Mouse (Mus musculus) testis, adult 2 months (tissue): Measurements from ENCODE around the gene Nr1h4. TPM values are rescaled to one million over a fixed set of nuclear protein-coding genes. Genes with fewer than 3 reads are reported as not detected.

Experiments used
- H3K27ac ChIP-seq: fragments of 200-500 bp; 2 replicates; pipeline ENCODE4 v1.5.1; 2012; ENCODE audit warnings: low read depth, low read length; ENCODE audit not compliant: control insufficient read depth, insufficient read depth
- H3K27me3 ChIP-seq: fragments of 200-500 bp; 2 replicates; pipeline ENCODE4 v1.6.1; 2012; ENCODE audit warnings: mild to moderate bottlenecking, low read length, moderate library complexity; ENCODE audit not compliant: control insufficient read depth, insufficient read depth
- H3K36me3 ChIP-seq: fragments of 200-500 bp; 2 replicates; pipeline ENCODE4 v1.6.1; 2012; ENCODE audit warnings: mild to moderate bottlenecking, low read length; ENCODE audit not compliant: control insufficient read depth, insufficient read depth
- H3K4me1 ChIP-seq: fragments of 200-500 bp; 2 replicates; pipeline ENCODE4 v1.6.1; 2012; ENCODE audit warnings: low read length; ENCODE audit not compliant: control insufficient read depth, insufficient read depth
- H3K4me3 ChIP-seq: fragments of 200-500 bp; 2 replicates; pipeline ENCODE4 v1.5.1; 2012; ENCODE audit warnings: low read depth, mild to moderate bottlenecking, low read length, moderate library complexity, mixed read lengths; ENCODE audit not compliant: control insufficient read depth
- CTCF ChIP-seq: fragments of 200-500 bp; IDR thresholded peaks from 2 replicates; pipeline ENCODE4 v1.5.1; 2012; ENCODE audit warnings: low read depth, mild to moderate bottlenecking, inconsistent platforms, low read length, moderate library complexity; ENCODE audit not compliant: control insufficient read depth, insufficient read depth, insufficient replicate concordance
- POLR2A ChIP-seq: fragments of 200-500 bp; IDR thresholded peaks from 2 replicates; pipeline ENCODE4 v1.6.1; 2012; ENCODE audit warnings: low read depth, mild to moderate bottlenecking, inconsistent platforms, low read length, moderate library complexity; ENCODE audit not compliant: control insufficient read depth
- polyA plus RNA-seq: library from polyadenylated mRNA; depleted of rRNA; stranded (reverse); fragments of >200 nt; gene quantifications from 2 replicates; pipeline ENCODE4 v1.2.3, GENCODE M21; 2012

Nr1h4 gene
- polyA plus RNA-seq, 1 experiment, result 0.26 TPM

DNA sequence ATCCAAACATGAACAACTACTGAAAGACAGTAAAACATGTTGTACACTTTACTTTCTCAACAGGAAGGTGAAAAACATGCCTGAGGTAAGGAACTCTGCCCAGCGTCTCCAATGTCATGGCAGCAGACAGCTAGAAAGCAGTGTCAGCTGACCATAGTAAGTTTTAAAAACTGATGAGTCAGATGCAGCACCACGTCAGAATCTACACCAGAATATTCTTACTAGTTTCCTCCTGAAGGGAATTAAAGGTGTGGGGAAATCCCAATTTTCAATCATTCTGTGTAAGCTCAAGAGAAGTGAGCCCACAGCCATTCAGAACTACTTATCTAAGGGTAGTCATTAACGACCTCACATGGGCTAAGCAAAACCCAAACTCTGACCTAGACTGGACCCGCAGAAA is 90.7 kb downstream of the Nr1h4 start:
- H3K27me3 ChIP-seq, result no peaks in the 10 kb centered on the region
- H3K36me3 ChIP-seq, result no peaks in the 10 kb centered on the region
- H3K4me3 ChIP-seq, result no peak overlapping the region
- TF ChIP-seq POLR2A (no peak), CTCF (no peak)
- H3K4me1 ChIP-seq, result peaks cover 8% of the 10 kb centered on the region
- no peak overlapping the region for H3K27ac ChIP-seq

- peaks cover 8% of the 10 kb centered on the region for H3K4me1 ChIP-seq
- H3K36me3 ChIP-seq, result no peaks in the 10 kb centered on the region
- no peaks in the 10 kb centered on the region for H3K27me3 ChIP-seq
- no peak overlapping the region for H3K27ac ChIP-seq
- no peak overlapping the region for H3K4me3 ChIP-seq
- TF ChIP-seq CTCF, result no peak
- no peak for TF ChIP-seq POLR2A
Measured at GRCm38 (mm10) chr10:89441961-89442360, 91.4 kb downstream of the Nr1h4 start.

- Histone ChIP-seq H3K27me3 (no peaks in the 10 kb centered on the region), H3K4me3 (no peak overlapping the region), H3K27ac (no peak overlapping the region), H3K36me3 (no peaks in the 10 kb centered on the region), H3K4me1 (peaks cover 8% of the 10 kb centered on the region)
- TF ChIP-seq CTCF (no peak), POLR2A (no peak)
Measured at GRCm38 (mm10) chr10:89439380-89439779, 94.0 kb downstream of the Nr1h4 start.

DNA sequence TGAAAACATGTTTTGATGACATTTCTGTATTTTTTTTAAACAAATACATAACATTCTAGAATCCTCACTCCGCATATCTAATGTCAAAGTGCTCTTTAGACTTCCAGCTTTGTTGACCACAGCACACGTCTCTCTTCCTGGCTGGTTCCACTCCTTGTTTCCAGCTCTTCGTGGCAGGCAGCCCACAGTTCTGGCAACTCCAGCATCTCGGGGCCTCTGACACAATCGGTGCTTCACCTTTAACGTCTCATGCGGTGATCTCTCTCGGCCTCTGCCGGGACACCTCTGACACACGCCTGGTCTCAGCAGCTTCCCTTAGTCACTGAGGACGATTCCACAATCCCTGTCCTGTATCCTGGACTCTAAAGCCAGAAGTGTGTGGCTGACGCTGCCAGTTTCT is 95.4 kb downstream of the Nr1h4 start:
- no peak overlapping the region for H3K4me3 ChIP-seq
- no peak overlapping the region for H3K27ac ChIP-seq
- H3K36me3 ChIP-seq, result no peaks in the 10 kb centered on the region
- no peaks in the 10 kb centered on the region for H3K27me3 ChIP-seq
- peaks cover under 1% of the 10 kb centered on the region; the same call in 1 of the 2 replicates for H3K4me1 ChIP-seq
- TF ChIP-seq POLR2A (no peak), CTCF (no peak)

DNA sequence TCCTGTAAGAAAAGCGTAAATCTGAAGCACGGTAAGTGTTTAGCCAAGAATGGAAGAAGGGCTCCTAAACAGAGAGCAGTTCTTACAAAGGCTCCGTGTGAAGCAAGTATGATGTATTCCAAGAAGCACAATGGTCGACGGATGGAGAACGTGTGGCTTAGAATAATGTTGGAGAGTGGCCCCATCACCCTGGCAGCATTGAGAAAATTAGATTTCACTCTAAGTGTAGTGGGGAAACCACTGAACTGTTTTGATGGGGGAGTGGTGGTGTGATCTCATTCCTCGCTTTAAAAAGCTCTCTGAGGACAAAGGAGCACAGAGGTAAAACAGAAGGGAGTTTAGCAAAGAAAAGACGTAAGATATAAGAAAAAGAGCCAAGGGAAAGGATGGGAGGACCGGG is 95.9 kb downstream of the Nr1h4 start:
- no peaks in the 10 kb centered on the region for H3K27me3 ChIP-seq
- H3K4me1 ChIP-seq, result no peaks in the 10 kb centered on the region
- no peak overlapping the region for H3K27ac ChIP-seq
- H3K4me3 ChIP-seq, result no peak overlapping the region
- TF ChIP-seq POLR2A, result no peak
- no peak for TF ChIP-seq CTCF
- no peaks in the 10 kb centered on the region for H3K36me3 ChIP-seq

- no peak overlapping the region for H3K27ac ChIP-seq
- no peaks in the 10 kb centered on the region for H3K27me3 ChIP-seq
- H3K4me3 ChIP-seq, result no peak overlapping the region
- no peak for TF ChIP-seq CTCF
- no peak for TF ChIP-seq POLR2A
- no peaks in the 10 kb centered on the region for H3K4me1 ChIP-seq
- H3K36me3 ChIP-seq, result no peaks in the 10 kb centered on the region
Measured at GRCm38 (mm10) chr10:89435920-89436319, 97.5 kb downstream of the Nr1h4 start.

DNA sequence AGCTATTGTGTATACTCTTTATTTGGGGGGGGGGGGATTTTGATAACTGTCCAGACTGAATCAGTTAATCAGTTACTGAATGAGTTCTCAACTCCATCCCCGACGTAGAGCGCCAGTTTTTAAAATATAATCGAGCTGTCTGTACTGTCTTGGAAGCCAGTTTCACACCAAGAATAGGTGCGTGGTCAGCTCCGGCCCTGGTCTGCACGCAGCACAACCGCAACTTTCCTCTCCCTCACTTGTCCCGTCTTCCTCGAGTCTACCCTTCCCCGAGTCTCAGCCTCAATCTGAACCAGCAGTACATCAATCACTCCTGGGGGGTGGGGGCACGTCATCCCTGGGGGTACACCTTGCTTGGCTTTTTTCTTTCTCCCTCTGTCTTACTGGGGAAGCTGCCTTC is 98.0 kb downstream of the Nr1h4 start:
- Histone ChIP-seq H3K27ac (no peak overlapping the region), H3K4me3 (no peak overlapping the region), H3K4me1 (no peaks in the 10 kb centered on the region), H3K36me3 (no peaks in the 10 kb centered on the region), H3K27me3 (no peaks in the 10 kb centered on the region)
- TF ChIP-seq CTCF, result no peak
- TF ChIP-seq POLR2A, result no peak

DNA sequence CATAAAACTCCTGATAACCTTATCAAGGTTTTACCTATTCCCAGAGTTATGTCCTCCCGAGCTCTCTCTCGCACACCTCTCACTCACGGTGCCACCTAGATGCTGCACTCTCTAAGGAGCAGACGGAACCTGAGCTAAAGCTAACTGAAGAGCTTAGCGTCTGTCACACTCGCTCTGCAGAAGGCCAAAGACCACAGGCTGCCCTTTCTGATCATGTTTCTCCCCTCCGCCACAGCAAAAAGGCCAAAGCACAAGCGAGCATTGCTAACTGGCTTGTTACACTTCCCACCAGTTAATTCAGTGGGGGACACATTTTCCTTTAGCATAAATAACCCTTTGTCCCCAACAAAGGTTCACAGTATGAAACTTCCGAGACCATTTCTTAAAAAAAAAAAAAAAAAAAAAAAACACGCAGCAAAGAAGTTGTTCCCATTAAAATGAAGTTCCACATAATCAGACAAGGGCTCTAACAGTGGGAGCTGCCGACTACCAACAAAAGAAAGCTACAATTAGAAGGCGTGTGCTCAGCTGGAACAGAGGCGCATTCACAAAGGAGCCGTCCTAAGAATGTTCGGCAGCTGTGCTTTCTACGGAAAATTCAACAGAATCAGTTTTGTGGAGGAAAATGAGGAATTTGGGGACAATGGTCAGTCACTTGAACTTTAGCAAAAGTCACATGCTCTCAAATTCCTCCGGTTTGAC is 98.7 kb downstream of the Nr1h4 start:
- no peak overlapping the region for H3K4me3 ChIP-seq
- TF ChIP-seq POLR2A (no peak), CTCF (no peak)
- H3K27me3 ChIP-seq, result no peaks in the 10 kb centered on the region
- peak overlapping the region; percentile 51 for H3K27ac ChIP-seq
- H3K36me3 ChIP-seq, result no peaks in the 10 kb centered on the region
- H3K4me1 ChIP-seq, result no peaks in the 10 kb centered on the region
